Mouse (Mus musculus): ENCODE data around the gene Bag3. TPM values are rescaled to one million over a fixed set of nuclear protein-coding genes. Genes with fewer than 3 reads are reported as not detected.

Gene Bag3
- polyA plus RNA-seq (2015; fragmentation: Nextera tagmentation; extraction: Ambion mirVana), result 2.0 and 2.5 TPM in 2 replicates

GRCm38 (mm10) chr7:128523349-128523961, at the start of gene Bag3:
Bag3 (plus strand) TSS chr7:128523616.
- Histone ChIP-seq H3K27me3 (replicated peaks) (peaks cover 29% of the 10 kb centered on the region), H3K36me3 (replicated peaks) (no peaks in the 10 kb centered on the region), H3K4me2 (peak within 1 kb of the TSS; percentile 56), H3K4me3 (peak within 1 kb of the TSS; percentile 34), H3K27ac (peak within 1 kb of the TSS; percentile 21; the same call in 1 of the 2 replicates), H3K9me3 (no peaks in the 10 kb centered on the region), H3K9ac (peak within 1 kb of the TSS; percentile 10), H3K4me1 (peaks cover 13% of the 10 kb centered on the region)
- WGBS, result under 1% methylated on average over 45 of the region's 46 CpGs
- no peak; the same call in 1 of the 2 replicates for ATAC-seq (replicated peaks)

GRCm38 (mm10) chr7:128474322-128474721, 49.1 kb upstream of the Bag3 start:
- Histone ChIP-seq H3K4me3 (peak overlapping the region; percentile 32), H3K9me3 (no peaks in the 10 kb centered on the region), H3K27me3 (replicated peaks) (no peaks in the 10 kb centered on the region), H3K36me3 (replicated peaks) (no peaks in the 10 kb centered on the region), H3K4me1 (no peaks in the 10 kb centered on the region), H3K27ac (peak overlapping the region; percentile 34; the same call in 1 of the 2 replicates), H3K4me2 (peak overlapping the region; percentile 43), H3K9ac (no peak overlapping the region; the same call in 1 of the 2 replicates)
- 0 out of 2 replicates have a peak, but pooled peaks have one; percentile 72 for ATAC-seq (replicated peaks)
- 27% methylated on average over 10 of the region's 10 CpGs for WGBS

- Histone ChIP-seq H3K4me1 (no peaks in the 10 kb centered on the region), H3K27ac (no peak overlapping the region), H3K9ac (no peak overlapping the region), H3K27me3 (replicated peaks) (no peaks in the 10 kb centered on the region), H3K4me3 (no peak overlapping the region), H3K36me3 (replicated peaks) (no peaks in the 10 kb centered on the region), H3K9me3 (0 out of 2 replicates have a peak, but pooled peaks cover 20% of the 10 kb centered on the region), H3K4me2 (no peak overlapping the region)
- WGBS, result 96% methylated on average over 3 of the region's 3 CpGs
- no peak for ATAC-seq (replicated peaks)
Observed at GRCm38 (mm10) chr7:128488986-128489385, 34.4 kb upstream of the Bag3 start.

DNA sequence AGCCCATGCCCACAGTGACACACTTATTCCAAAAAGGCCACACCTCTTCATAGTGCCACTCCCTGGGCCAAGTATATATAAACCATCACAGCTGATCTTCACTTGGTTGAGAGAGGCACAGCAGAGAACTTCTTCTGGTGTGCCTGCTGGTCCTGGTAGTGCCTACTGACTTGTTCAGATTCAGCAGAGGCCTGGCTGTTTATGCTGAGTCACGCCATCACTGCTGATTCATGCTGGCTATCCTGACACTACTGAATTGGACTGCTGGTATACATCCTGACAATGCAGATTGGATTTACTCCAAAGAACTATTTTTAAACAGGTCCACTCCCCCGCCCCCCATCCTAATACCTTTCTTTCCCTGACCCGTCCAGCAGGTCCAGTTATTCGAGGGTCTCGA, 28.9 kb upstream of the Bag3 start:
- Histone ChIP-seq H3K27me3 (replicated peaks) (no peaks in the 10 kb centered on the region), H3K9ac (no peak overlapping the region), H3K9me3 (no peaks in the 10 kb centered on the region), H3K4me2 (no peak overlapping the region), H3K4me1 (no peaks in the 10 kb centered on the region), H3K27ac (no peak overlapping the region), H3K4me3 (no peak overlapping the region), H3K36me3 (replicated peaks) (no peaks in the 10 kb centered on the region)
- ATAC-seq (replicated peaks), result no peak
- 87% methylated on average over 5 of the region's 5 CpGs for WGBS

DNA sequence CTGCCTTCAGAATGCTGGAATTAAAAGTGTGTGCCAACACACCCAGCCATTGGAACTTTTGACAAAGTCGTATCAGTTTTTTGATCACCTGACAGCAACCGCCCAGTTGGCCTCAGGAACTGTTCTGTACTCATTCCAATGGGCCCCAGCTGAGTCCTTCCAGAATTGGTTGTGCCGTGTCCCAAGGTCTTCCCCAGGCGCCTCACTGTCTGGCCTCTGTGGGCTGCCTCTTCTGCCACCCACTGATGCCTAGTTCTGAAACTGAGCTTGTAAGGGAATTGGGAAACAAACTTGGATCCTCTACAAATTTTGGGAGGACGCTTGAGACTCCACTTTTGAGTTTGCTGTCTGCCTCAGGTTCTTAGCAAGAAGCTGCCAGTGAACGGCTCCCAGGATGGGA, 23.6 kb upstream of the Bag3 start:
- no peak overlapping the region for H3K4me3 ChIP-seq
- no peak for ATAC-seq (replicated peaks)
- WGBS, result 83% methylated on average over 6 of the region's 6 CpGs
- H3K4me1 ChIP-seq, result no peaks in the 10 kb centered on the region
- H3K27ac ChIP-seq, result no peak overlapping the region
- no peaks in the 10 kb centered on the region for H3K27me3 ChIP-seq (replicated peaks)
- no peaks in the 10 kb centered on the region for H3K9me3 ChIP-seq
- H3K36me3 ChIP-seq (replicated peaks), result no peaks in the 10 kb centered on the region
- H3K9ac ChIP-seq, result no peak overlapping the region
- no peak overlapping the region for H3K4me2 ChIP-seq

DNA sequence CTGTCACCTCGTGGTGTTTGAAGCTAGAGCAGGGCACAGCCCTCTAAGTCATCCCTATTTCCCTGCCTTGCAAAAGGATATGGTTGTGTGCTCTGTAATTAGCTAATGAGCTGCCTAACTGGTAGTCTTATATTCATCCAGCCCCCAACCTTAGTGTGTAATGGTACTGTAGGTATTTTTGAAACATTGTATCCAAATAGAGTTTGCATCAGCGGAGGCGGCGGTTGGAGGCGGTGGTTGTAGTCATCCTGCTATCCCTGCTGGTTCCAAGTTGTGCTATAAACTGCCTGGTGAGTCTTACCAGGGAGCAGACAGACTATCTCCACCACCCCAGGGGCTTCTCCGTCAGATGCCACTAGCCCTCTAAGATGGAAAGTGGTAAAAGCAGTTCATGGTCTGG, 19.3 kb upstream of the Bag3 start:
- H3K27me3 ChIP-seq (replicated peaks), result no peaks in the 10 kb centered on the region
- 91% methylated on average over 6 of the region's 6 CpGs for WGBS
- no peak for ATAC-seq (replicated peaks)
- H3K36me3 ChIP-seq (replicated peaks), result no peaks in the 10 kb centered on the region
- H3K9me3 ChIP-seq, result no peaks in the 10 kb centered on the region
- no peak overlapping the region for H3K4me2 ChIP-seq
- no peak overlapping the region for H3K9ac ChIP-seq
- no peak overlapping the region for H3K4me3 ChIP-seq
- H3K4me1 ChIP-seq, result no peaks in the 10 kb centered on the region
- H3K27ac ChIP-seq, result no peak overlapping the region

- H3K4me2 ChIP-seq, result no peak overlapping the region
- no peak overlapping the region for H3K27ac ChIP-seq
- 92% methylated on average over 5 of the region's 5 CpGs for WGBS
Observed at GRCm38 (mm10) chr7:128511936-128512335, 11.5 kb upstream of the Bag3 start.

DNA sequence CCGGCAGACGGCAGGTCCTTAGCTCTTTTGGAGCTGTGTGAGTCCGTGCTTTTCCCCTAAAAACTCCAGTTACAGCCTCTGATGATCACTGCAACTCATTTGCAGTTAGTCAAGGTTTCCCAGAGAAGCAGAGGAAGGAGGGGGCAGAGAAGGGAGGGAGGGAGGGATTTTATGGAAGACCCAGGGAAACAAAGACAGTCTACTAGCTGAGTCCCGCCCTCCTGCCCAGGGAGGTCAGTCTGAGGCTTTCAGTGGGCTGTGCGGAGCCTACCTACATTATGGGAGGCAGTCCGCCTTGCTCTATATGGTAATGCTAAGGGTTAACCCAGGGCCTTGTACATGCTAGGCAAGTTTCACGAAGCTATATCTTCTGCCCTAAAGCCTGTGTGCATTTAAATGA, 9.9 kb upstream of the Bag3 start:
- WGBS, result 23% methylated on average over 7 of the region's 7 CpGs
- no peaks in the 10 kb centered on the region for H3K36me3 ChIP-seq (replicated peaks)
- peaks cover 5% of the 10 kb centered on the region; the same call in 1 of the 2 replicates for H3K4me1 ChIP-seq
- H3K27me3 ChIP-seq (replicated peaks), result no peaks in the 10 kb centered on the region
- H3K4me2 ChIP-seq, result no peak overlapping the region
- H3K9me3 ChIP-seq, result no peaks in the 10 kb centered on the region
- H3K9ac ChIP-seq, result no peak overlapping the region
- no peak overlapping the region for H3K4me3 ChIP-seq
- H3K27ac ChIP-seq, result no peak overlapping the region
- ATAC-seq (replicated peaks), result no peak

More at GRCm38 (mm10) chr7:128511936-128512335, 11.5 kb upstream of the Bag3 start:
- Histone ChIP-seq H3K27me3 (replicated peaks) (no peaks in the 10 kb centered on the region), H3K36me3 (replicated peaks) (no peaks in the 10 kb centered on the region), H3K4me1 (peaks cover 5% of the 10 kb centered on the region; the same call in 1 of the 2 replicates), H3K9ac (no peak overlapping the region), H3K4me3 (no peak overlapping the region), H3K9me3 (no peaks in the 10 kb centered on the region)
- ATAC-seq (replicated peaks), result no peak

- Histone ChIP-seq H3K36me3 (replicated peaks) (no peaks in the 10 kb centered on the region), H3K4me3 (no peak overlapping the region), H3K27me3 (replicated peaks) (no peaks in the 10 kb centered on the region), H3K4me1 (peaks cover 5% of the 10 kb centered on the region; the same call in 1 of the 2 replicates), H3K9ac (no peak overlapping the region), H3K4me2 (no peak overlapping the region), H3K9me3 (no peaks in the 10 kb centered on the region), H3K27ac (no peak overlapping the region)
- no peak for ATAC-seq (replicated peaks)
- 36% methylated on average over 4 of the region's 4 CpGs for WGBS
Observed at GRCm38 (mm10) chr7:128514341-128514740, 9.1 kb upstream of the Bag3 start.

GRCm38 (mm10) chr7:128516346-128516745, 7.1 kb upstream of the Bag3 start:
- WGBS, result 50% methylated on average over 4 of the region's 4 CpGs
- no peak overlapping the region for H3K9ac ChIP-seq
- H3K9me3 ChIP-seq, result no peaks in the 10 kb centered on the region
- H3K27me3 ChIP-seq (replicated peaks), result 0 out of 2 replicates have a peak, but pooled peaks cover 3% of the 10 kb centered on the region
- no peaks in the 10 kb centered on the region for H3K36me3 ChIP-seq (replicated peaks)
- H3K4me3 ChIP-seq, result no peak overlapping the region
- H3K4me2 ChIP-seq, result no peak overlapping the region
- ATAC-seq (replicated peaks), result peak; percentile 78
- no peak overlapping the region for H3K27ac ChIP-seq
- H3K4me1 ChIP-seq, result peaks cover 5% of the 10 kb centered on the region; the same call in 1 of the 2 replicates

- no peak for ATAC-seq (replicated peaks)
- H3K27ac ChIP-seq, result no peak overlapping the region
- H3K4me2 ChIP-seq, result no peak overlapping the region
- 73% methylated on average over 16 of the region's 16 CpGs for WGBS
- H3K4me1 ChIP-seq, result peaks cover 18% of the 10 kb centered on the region
- no peaks in the 10 kb centered on the region for H3K36me3 ChIP-seq (replicated peaks)
- H3K4me3 ChIP-seq, result no peak overlapping the region
- H3K9ac ChIP-seq, result no peak overlapping the region
- peaks cover 27% of the 10 kb centered on the region for H3K27me3 ChIP-seq (replicated peaks)
- no peaks in the 10 kb centered on the region for H3K9me3 ChIP-seq
Observed at GRCm38 (mm10) chr7:128519316-128520050, 3.9 kb upstream of the Bag3 start.

GRCm38 (mm10) chr7:128523962-128524581, 656 bp downstream of the Bag3 start:
- Histone ChIP-seq H3K27ac (peak overlapping the region; percentile 21; the same call in 1 of the 2 replicates), H3K4me1 (peaks cover 17% of the 10 kb centered on the region), H3K4me3 (peak overlapping the region; percentile 34), H3K9ac (peak overlapping the region; percentile 10), H3K36me3 (replicated peaks) (no peaks in the 10 kb centered on the region), H3K27me3 (replicated peaks) (peaks cover 29% of the 10 kb centered on the region), H3K4me2 (peak overlapping the region; percentile 56), H3K9me3 (no peaks in the 10 kb centered on the region)
- no peak for ATAC-seq (replicated peaks)
- WGBS, result 4% methylated on average over 51 of the region's 51 CpGs
